Mouse (Mus musculus): ENCODE results near the gene Prlhr. TPM values are rescaled to one million over a fixed set of nuclear protein-coding genes. Genes with fewer than 3 reads are reported as not detected.

The Prlhr gene
- total RNA-seq (2021) = not detected
- long read RNA-seq, experiment 1 = 0 reads
- long read RNA-seq, experiment 2 = 0 reads

GRCm38 (mm10) chr19:60468254-60468762 is at the start of gene Prlhr:
Prlhr (minus strand) TSS chr19:60468304.
- no peak for DNase-seq

DNA sequence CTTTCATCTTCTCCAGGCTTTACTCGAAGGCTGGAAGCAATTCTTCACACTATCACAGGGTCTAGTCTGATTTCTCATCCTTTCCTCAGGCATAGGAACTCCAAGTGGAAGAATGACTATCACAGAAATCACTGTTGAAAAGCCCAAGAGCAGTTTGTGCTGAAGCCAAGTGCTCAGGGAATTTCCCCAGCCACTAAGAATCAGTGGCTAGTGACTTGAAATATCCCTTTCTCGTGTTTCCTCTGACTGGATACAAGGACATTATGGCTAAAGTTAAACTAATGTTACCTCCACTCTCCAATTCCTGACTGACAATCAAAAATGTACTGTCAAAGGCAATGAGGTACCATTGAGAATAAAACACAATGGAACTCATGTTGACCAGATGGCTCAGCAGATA is 47.0 kb upstream of the Prlhr start:
- DNase-seq = no peak

- no peak for DNase-seq
These were observed 45.3 kb upstream of the Prlhr start for GRCm38 (mm10) chr19:60513431-60513830.

- DNase-seq = no peak
These were observed 32.1 kb upstream of the Prlhr start for GRCm38 (mm10) chr19:60500209-60500608.

- DNase-seq = no peak
These were observed 29.1 kb upstream of the Prlhr start for GRCm38 (mm10) chr19:60497171-60497570.

- no peak for DNase-seq
These were observed 27.7 kb upstream of the Prlhr start for GRCm38 (mm10) chr19:60495772-60496171.

DNA sequence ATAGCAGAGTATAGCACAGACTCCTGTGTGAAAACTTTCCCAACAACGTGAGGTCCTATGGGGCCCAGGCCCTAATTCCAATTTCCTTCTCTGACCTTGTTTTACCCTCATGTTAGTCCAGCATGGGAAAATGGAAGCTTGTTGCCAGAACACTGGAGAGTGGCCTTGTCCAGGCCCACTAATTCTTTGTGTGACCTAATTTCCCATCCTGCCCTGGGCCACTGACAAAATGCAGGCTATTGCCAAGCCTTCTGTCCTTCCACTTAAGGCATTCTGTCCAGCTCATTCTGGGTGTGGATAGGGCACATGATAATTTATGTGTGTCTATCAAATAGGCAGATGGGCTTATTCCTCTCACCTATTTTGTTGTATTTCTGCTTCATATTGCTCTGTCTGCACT is 21.5 kb upstream of the Prlhr start:
- DNase-seq = no peak

DNA sequence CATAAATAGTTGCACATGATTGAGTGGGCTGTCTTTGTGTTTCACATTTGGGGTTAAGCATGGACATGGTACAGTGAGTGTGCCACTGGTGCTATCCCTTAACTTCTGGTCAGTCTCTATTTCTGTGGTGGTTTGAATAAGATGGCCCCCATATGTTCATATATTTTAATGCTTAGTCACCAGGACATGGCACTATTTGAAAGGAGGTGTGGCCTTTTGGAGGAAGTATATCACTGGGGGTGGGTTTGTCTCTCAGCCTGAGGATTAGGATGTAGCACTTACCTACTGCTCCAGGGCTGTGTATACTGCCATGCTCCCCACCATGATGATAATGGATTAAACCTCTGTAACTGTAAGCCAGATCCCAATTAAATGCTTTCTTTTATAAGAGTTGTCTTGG is 17.2 kb upstream of the Prlhr start:
- no peak for DNase-seq

DNA sequence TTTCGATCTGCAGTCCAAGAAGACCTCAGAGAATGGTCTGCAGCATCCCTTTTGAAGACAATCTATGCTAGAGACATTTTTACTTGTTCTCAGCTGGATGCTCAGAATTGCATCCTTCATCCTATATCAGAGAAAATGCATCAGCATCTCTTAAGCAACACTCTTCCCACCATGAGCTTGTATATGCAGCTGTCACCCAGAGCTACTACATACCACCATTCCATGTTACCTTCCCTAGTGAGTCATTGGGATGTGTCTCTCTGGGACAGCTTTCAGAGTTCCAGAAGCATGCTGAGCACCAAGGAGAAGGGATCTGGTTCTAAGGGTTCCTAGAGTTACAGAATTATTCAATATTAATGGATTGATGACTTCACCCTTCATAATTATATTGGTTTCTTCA is 10.8 kb upstream of the Prlhr start:
- no peak for DNase-seq

GRCm38 (mm10) chr19:60477788-60478187 is 9.7 kb upstream of the Prlhr start:
- DNase-seq = no peak

- peak; percentile 37 for DNase-seq
These were observed 742 bp upstream of the Prlhr start for GRCm38 (mm10) chr19:60468846-60469245.

DNA sequence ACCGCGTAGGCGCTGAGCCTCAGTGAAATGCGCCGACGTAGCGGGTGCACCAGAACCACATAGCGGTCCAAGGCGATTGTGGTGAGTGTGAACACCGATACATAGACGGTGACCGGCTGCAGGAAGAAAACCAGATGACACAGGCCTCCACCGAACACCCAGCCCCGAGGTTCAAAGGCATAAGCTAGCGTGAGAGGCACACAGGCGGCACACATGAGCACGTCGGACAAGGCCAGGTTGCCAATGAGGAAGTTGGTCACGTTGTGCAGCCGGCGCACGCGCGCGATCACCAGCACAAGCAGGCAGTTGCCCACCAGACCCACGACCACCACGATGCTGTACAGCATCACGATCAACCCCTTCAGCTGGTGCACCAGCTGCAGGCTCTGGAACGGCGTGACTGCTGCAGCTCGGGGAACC is 506 bp downstream of the Prlhr start:
- no peak for DNase-seq

DNA sequence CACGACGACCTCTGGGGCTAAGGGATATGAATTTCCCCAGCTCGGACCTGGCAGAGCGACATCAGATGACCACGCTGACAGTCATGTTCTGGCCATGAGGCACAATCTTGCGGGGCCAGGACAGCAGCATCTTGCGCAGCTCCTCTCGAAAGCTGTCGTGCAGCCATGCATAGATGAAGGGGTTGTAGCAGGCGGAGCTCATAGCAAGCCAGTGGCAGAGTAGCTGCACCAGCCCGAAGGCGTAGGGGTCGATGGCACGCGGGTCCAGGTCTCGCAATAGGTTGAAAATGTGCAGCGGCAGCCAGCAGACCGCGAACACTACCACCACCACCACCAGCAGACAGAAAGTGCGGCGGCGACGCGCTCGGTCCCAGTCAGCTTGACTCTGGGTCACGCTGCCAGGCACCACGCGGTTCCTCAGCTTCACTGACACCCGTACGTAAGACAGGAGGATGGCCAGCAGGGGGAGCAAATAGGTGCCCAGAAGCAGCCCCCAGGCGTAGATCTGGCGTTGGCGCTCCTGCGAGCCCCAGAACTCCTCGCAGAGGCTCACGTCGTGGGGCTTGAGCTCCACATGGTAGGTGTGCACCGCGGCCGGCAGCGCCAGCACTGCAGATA is 1.0 kb downstream of the Prlhr start:
- DNase-seq = peak; percentile 59

DNA sequence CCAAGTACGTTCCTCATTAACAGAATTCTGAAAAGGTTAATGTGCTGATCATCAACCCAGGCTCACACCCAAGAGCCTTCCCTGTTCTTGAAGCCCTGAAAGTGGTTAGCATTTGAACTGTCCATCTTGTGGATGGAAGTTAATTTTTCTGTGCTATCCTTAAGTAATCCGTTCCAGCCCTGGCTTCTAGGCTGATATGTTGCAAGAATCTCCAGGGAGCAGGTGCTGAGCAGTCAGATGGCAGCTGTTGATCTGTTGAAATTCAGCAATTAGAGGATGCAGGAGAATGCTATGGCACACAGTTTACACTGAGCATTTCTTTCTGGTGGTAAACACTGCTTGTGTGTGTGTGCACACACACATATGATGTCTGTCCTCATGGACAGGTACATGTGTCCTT is 2.4 kb downstream of the Prlhr start:
- no peak for DNase-seq

- peak; percentile 57 for DNase-seq
These were observed 4.2 kb downstream of the Prlhr start for GRCm38 (mm10) chr19:60463896-60464295.

DNA sequence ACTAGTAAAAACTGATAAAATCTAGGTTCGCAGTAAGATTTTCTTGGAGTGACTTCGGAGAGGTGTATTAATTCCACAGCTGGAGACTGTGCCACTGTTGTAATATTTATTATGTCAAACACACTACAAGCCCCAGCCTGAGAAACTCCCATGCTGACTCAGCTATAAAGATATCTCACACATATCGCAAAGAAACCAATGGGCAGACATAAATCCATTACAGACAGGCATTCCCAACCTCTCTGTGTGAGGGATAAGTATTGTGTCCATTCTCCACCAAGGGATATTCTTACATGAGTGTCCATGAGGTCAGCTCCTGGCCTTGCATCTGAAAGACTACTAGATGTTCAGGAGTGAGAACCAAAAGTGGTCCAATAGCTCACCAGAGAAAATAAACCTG is 4.7 kb downstream of the Prlhr start:
- no peak for DNase-seq

GRCm38 (mm10) chr19:60461476-60461875 is 6.6 kb downstream of the Prlhr start:
- DNase-seq = no peak

DNA sequence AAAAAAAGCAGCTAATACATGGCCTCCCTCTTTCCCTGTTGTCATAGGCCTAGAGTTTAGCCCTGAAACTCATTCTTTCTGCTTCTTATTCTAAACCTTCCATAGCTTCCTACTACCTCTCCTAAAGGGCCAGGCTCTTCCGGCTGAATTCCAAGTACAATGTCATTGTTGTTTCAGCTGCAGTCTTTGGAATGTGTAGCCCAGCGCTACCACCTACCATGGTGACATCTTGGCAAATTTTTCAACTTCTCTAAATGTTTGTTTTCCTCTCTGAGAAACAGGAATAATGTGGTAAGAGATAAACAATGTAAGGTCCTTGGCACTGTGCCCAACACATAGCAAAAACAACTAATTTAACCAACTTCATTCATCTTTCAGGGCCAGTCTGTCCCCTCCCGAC is 8.4 kb downstream of the Prlhr start:
- no peak for DNase-seq

DNA sequence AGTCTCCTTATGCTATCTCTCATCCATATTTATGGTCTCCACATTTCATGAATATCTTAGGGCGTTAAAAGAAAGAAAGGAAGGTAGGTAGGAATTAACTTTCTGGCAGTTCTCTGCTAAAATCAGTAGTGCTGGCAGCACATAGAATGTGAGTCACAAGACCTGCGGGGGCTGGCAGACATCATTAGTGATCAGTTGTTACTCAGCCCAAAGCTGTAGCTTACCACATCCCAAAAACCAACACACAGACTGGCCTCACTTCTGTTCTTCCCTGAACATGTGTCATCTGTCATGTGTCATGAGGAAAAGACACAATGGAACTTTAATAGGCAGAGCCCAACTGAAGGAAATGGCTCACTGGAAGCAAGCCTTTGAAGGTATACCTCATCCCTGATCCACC is 9.0 kb downstream of the Prlhr start:
- no peak for DNase-seq

GRCm38 (mm10) chr19:60455791-60456190 is 12.3 kb downstream of the Prlhr start:
- no peak for DNase-seq

- DNase-seq = no peak
These were observed 27.6 kb downstream of the Prlhr start for GRCm38 (mm10) chr19:60440531-60440930.

DNA sequence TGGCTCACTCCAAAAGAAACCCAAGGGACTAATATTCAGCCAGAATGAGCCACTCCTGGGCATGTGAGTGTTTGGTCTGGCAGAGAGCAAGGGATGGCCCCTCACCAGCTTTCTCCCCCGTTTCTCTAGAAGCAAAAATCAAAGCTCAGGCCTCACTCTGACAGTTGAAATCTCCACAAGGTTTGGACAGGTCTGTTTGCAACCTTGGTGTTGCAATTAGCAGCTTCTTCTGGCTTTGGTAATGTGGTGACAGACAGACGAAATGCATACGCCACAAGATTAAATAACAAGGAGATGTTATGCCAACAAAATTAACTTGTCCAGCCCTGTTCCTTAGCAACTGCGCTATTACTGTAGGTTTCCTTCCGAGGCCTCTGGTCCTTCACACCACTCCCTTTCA is 28.0 kb downstream of the Prlhr start:
- DNase-seq = no peak

DNA sequence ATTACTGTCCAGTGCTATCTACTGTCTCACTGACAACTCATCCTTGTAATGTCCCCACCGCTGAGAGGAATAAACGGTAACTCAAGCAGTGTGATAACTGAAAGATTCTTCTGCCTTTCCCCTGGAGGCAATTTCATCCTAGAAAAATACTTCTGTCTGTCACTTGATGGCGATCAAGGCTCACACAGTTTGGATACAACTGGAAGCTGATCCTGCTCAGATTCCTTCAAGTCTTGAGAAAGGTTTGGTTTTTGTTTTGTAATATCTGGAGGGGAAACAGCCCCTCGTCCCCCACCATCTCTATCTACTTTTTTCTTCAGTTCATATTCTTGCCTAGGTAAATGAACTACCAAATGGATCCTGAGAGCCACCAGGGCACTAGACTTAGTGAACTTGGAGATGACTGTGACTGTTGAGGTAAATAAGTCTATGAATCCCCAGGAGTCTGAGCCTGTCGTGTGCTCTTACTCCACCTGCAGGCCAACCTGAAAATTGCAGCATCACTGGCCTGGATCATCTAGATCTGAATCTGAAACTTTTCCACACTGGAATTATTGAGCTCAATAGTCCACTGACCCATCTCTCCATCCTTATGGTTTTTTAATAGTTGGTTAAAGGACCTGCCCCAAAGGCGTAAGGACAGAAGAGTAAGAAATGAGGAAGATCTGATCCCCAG is 30.4 kb downstream of the Prlhr start:
- DNase-seq = peak; percentile 5

All from gastrocnemius, postnatal 10 days (tissue).